Mouse (Mus musculus): ENCODE results near the gene Mlh3. TPM values are rescaled to one million over a fixed set of nuclear protein-coding genes. Genes with fewer than 3 reads are reported as not detected.

The Mlh3 gene
- 7.0 and 8.2 TPM in 2 replicates for polyA plus RNA-seq (2016; fragmentation: Nextera tagmentation; extraction: Ambion mirVana)

- peak; percentile 91 for DNase-seq (ENCODE audit: low spot score)
- Histone ChIP-seq H3K9me3 (replicated peaks) (no peaks in the 10 kb centered on the region), H3K27ac (peak within 1 kb of the TSS; percentile 93), H3K4me1 (peaks cover 25% of the 10 kb centered on the region), H3K4me3 (peak within 1 kb of the TSS; percentile 62), H3K36me3 (peaks cover 28% of the 10 kb centered on the region), H3K27me3 (ENCODE audit: low read depth, poor library complexity, severe bottlenecking) (no peaks in the 10 kb centered on the region)
- 2% methylated on average over 35 of the region's 35 CpGs for WGBS
Observed at GRCm38 (mm10) chr12:85270319-85270718, at the start of gene Mlh3. Mlh3 (minus strand) TSS chr12:85270599.

GRCm38 (mm10) chr12:85308651-85309050 is 38.3 kb upstream of the Mlh3 start:
- 81% methylated on average over 3 of the region's 3 CpGs for WGBS
- no peak overlapping the region for H3K27ac ChIP-seq
- no peak for DNase-seq (ENCODE audit: low spot score)
- peaks cover 99% of the 10 kb centered on the region for H3K36me3 ChIP-seq
- H3K27me3 ChIP-seq (ENCODE audit: low read depth, poor library complexity, severe bottlenecking), result no peaks in the 10 kb centered on the region
- no peaks in the 10 kb centered on the region for H3K9me3 ChIP-seq (replicated peaks)
- H3K4me3 ChIP-seq, result no peak overlapping the region
- H3K4me1 ChIP-seq, result 0 out of 2 replicates have a peak, but pooled peaks cover 3% of the 10 kb centered on the region

DNA sequence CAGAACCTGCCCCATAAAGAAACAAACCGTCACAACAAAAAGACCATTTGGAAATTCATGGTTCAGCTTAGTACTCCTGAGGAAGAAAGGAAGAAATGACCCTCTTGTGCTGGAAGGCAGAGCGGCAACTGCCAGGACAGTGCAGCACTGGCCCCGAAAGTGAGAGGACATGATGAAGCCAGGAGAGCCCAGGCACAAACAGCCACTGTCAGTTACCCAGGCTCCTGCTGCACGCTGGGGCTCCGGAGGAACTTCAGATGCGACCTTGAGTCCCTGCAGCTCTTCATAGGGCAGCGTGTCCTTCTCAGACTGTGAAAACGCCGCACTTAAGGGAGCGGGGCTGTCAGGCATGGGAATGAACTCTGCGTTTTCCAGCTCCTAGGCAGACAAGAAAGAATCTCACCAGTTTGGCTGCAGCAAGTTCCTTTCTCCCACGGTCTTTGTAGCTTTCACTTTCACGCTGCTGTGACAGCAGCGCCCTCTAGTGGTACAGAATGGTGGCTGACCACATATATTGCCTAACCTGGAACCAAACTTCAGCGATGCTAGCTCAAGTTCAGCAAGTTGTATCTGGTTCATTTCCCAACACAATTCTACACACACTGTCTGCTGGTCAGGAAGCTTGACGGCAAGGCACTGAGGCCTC is 35.0 kb upstream of the Mlh3 start:
- Histone ChIP-seq H3K27me3 (ENCODE audit: low read depth, poor library complexity, severe bottlenecking) (no peaks in the 10 kb centered on the region), H3K4me3 (no peak overlapping the region), H3K36me3 (peaks cover 99% of the 10 kb centered on the region), H3K4me1 (0 out of 2 replicates have a peak, but pooled peaks cover 3% of the 10 kb centered on the region), H3K27ac (no peak overlapping the region), H3K9me3 (replicated peaks) (no peaks in the 10 kb centered on the region)
- WGBS, result 51% methylated on average over 16 of the region's 16 CpGs
- DNase-seq (ENCODE audit: low spot score), result peak; percentile 90

- Histone ChIP-seq H3K27ac (no peak overlapping the region), H3K36me3 (peaks cover 99% of the 10 kb centered on the region), H3K4me3 (no peak overlapping the region), H3K9me3 (replicated peaks) (no peaks in the 10 kb centered on the region), H3K4me1 (0 out of 2 replicates have a peak, but pooled peaks cover 3% of the 10 kb centered on the region), H3K27me3 (ENCODE audit: low read depth, poor library complexity, severe bottlenecking) (no peaks in the 10 kb centered on the region)
- DNase-seq (ENCODE audit: low spot score), result no peak
- WGBS, result 74% methylated on average over 4 of the region's 4 CpGs
Observed at GRCm38 (mm10) chr12:85304725-85305124, 34.3 kb upstream of the Mlh3 start.

DNA sequence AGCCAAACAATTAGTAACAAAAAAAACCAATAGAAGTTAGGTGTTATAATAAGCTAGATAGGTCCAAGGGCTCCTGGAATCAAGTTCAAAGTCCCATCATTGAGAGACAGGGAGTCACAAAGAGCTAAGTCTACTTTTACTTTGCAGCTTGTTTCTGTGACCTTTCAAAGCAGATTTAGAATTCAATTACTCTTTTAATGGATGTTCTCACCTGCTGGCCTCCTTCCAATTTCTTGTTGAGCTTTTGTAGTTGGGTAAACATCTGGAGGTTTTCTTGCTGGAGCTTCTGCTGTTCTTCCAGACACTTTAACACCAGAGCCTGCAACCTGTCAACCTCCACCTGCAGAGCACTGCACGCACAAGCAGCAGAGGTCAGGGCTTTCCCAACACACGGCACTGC is 32.9 kb upstream of the Mlh3 start:
- Histone ChIP-seq H3K27me3 (ENCODE audit: low read depth, poor library complexity, severe bottlenecking) (no peaks in the 10 kb centered on the region), H3K9me3 (replicated peaks) (no peaks in the 10 kb centered on the region), H3K4me1 (peaks cover 16% of the 10 kb centered on the region), H3K27ac (no peak overlapping the region), H3K36me3 (peaks cover 90% of the 10 kb centered on the region), H3K4me3 (no peak overlapping the region)
- WGBS, result 61% methylated on average over 2 of the region's 2 CpGs
- no peak for DNase-seq (ENCODE audit: low spot score)

- H3K4me3 ChIP-seq, result no peak overlapping the region
- H3K27ac ChIP-seq, result no peak overlapping the region
- peaks cover 33% of the 10 kb centered on the region for H3K4me1 ChIP-seq
- no peak for DNase-seq (ENCODE audit: low spot score)
- WGBS, result 71% methylated on average over 1 of the region's 1 CpGs
- H3K36me3 ChIP-seq, result peaks cover 49% of the 10 kb centered on the region
- H3K27me3 ChIP-seq (ENCODE audit: low read depth, poor library complexity, severe bottlenecking), result no peaks in the 10 kb centered on the region
- H3K9me3 ChIP-seq (replicated peaks), result no peaks in the 10 kb centered on the region; the same call in 1 of the 2 replicates
Observed at GRCm38 (mm10) chr12:85298835-85299180, 28.4 kb upstream of the Mlh3 start.

DNA sequence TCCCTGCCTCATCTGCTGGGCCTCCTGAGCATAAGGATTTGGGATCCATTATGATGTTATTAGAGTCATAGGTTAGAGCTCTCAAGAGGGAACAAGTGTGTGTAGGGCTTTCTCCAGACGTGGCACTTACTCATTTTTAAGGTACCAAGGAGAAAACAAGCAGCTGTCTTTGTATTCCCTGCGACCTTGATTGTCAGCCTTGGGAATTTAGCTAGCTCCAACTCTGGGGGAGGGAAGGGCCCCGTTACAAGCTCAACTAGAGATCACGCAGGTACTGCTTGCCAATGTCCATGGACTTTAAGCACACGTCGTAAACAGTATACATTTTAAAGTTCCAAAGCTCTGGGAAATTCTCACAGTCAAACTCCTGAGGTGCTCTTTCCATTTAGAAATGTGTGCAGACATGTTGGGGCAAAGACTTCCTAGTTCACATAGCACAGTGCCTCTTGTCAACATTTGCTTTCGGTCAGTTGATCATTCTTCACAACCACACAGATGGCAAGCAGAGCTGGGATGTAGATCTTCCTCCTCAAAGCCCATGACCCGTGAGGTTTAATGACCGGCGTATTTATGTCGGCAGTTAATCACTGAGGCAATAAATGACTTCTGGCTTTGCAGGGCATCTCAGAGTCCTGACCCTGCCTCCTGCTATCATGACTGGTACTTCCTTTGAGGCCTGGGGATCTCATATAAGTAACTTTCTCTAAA is 27.9 kb upstream of the Mlh3 start:
- peak overlapping the region; percentile 43 for H3K27ac ChIP-seq
- 27% methylated on average over 11 of the region's 11 CpGs for WGBS

GRCm38 (mm10) chr12:85297345-85297997 is 27.1 kb upstream of the Mlh3 start:
- Histone ChIP-seq H3K4me3 (no peak overlapping the region), H3K4me1 (peaks cover 33% of the 10 kb centered on the region), H3K36me3 (peaks cover 36% of the 10 kb centered on the region), H3K27me3 (ENCODE audit: low read depth, poor library complexity, severe bottlenecking) (no peaks in the 10 kb centered on the region), H3K27ac (peak overlapping the region; percentile 43), H3K9me3 (replicated peaks) (no peaks in the 10 kb centered on the region; the same call in 1 of the 2 replicates)
- no peak for DNase-seq (ENCODE audit: low spot score)
- WGBS, result 66% methylated on average over 10 of the region's 10 CpGs

More for the DNA sequence above, 27.9 kb upstream of the Mlh3 start:
- peak; percentile 58 for DNase-seq (ENCODE audit: low spot score)
- H3K4me3 ChIP-seq, result no peak overlapping the region
- no peaks in the 10 kb centered on the region; the same call in 1 of the 2 replicates for H3K9me3 ChIP-seq (replicated peaks)
- H3K27me3 ChIP-seq (ENCODE audit: low read depth, poor library complexity, severe bottlenecking), result no peaks in the 10 kb centered on the region
- peaks cover 44% of the 10 kb centered on the region for H3K36me3 ChIP-seq
- peaks cover 33% of the 10 kb centered on the region for H3K4me1 ChIP-seq

- WGBS, result 88% methylated on average over 5 of the region's 5 CpGs
- H3K36me3 ChIP-seq, result peaks cover 30% of the 10 kb centered on the region
Observed at GRCm38 (mm10) chr12:85296915-85297314, 26.5 kb upstream of the Mlh3 start.

DNA sequence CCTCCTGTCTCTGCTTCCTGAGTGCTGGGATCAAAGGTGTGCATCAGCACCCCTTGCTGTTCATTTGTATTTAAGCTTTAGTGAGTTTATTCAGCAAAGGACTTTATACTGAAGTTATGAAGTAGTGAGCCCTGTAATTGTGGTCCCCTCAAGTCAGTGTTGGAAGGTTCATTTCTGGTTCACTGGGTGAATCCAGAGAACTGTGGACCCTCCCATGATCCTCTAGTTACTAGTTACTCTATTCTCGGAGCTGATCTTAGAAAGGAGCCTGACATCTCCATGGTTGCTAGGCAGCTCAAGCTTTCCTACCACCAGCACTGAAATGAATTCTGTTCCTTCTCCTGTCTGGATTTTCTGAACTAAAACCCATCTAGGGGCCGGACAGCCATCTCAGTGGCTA is 25.1 kb upstream of the Mlh3 start:
- WGBS, result 90% methylated on average over 2 of the region's 2 CpGs
- Histone ChIP-seq H3K27me3 (ENCODE audit: low read depth, poor library complexity, severe bottlenecking) (peaks cover 3% of the 10 kb centered on the region; the same call in 1 of the 2 replicates), H3K36me3 (peaks cover 16% of the 10 kb centered on the region), H3K9me3 (replicated peaks) (no peaks in the 10 kb centered on the region; the same call in 1 of the 2 replicates), H3K27ac (no peak overlapping the region), H3K4me1 (peaks cover 37% of the 10 kb centered on the region), H3K4me3 (no peak overlapping the region)
- DNase-seq (ENCODE audit: low spot score), result no peak

More at GRCm38 (mm10) chr12:85296915-85297314, 26.5 kb upstream of the Mlh3 start:
- Histone ChIP-seq H3K9me3 (replicated peaks) (no peaks in the 10 kb centered on the region; the same call in 1 of the 2 replicates), H3K27me3 (ENCODE audit: low read depth, poor library complexity, severe bottlenecking) (no peaks in the 10 kb centered on the region), H3K4me1 (peaks cover 33% of the 10 kb centered on the region), H3K4me3 (no peak overlapping the region), H3K27ac (0 out of 2 replicates have a peak overlapping the region, but pooled peaks have one; percentile 47)
- DNase-seq (ENCODE audit: low spot score), result no peak

DNA sequence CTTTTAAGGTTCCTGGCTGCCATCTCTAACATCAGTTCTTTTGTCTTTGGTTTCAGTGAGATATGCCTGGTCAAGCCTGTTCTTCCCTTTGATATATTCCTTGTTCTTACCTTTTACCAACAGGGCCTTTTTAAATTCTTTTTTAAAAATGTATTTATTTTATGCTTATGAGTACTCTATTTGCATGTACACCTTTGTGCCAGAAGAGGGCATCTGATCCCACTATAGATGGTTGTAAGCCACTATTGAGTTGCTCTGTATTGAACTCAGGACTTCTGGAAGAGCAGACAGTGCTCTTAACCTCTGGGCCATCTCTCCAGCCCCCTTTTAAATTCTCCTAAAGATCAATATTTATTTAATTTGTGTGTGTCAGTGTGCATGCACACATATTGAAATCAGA is 22.5 kb upstream of the Mlh3 start:
- Histone ChIP-seq H3K27me3 (ENCODE audit: low read depth, poor library complexity, severe bottlenecking) (peaks cover 21% of the 10 kb centered on the region), H3K27ac (no peak overlapping the region), H3K9me3 (replicated peaks) (no peaks in the 10 kb centered on the region; the same call in 1 of the 2 replicates), H3K36me3 (0 out of 2 replicates have a peak, but pooled peaks cover 3% of the 10 kb centered on the region), H3K4me3 (no peak overlapping the region), H3K4me1 (peaks cover 46% of the 10 kb centered on the region)
- no peak for DNase-seq (ENCODE audit: low spot score)

- peaks cover 41% of the 10 kb centered on the region for H3K4me1 ChIP-seq
- H3K27me3 ChIP-seq (ENCODE audit: low read depth, poor library complexity, severe bottlenecking), result peaks cover 21% of the 10 kb centered on the region
- H3K36me3 ChIP-seq, result 0 out of 2 replicates have a peak, but pooled peaks cover 3% of the 10 kb centered on the region
- no peak overlapping the region for H3K27ac ChIP-seq
- DNase-seq (ENCODE audit: low spot score), result no peak
- no peak overlapping the region for H3K4me3 ChIP-seq
- H3K9me3 ChIP-seq (replicated peaks), result no peaks in the 10 kb centered on the region; the same call in 1 of the 2 replicates
- WGBS, result 79% methylated on average over 6 of the region's 6 CpGs
Observed at GRCm38 (mm10) chr12:85292288-85292687, 21.9 kb upstream of the Mlh3 start.

GRCm38 (mm10) chr12:85291541-85291940 is 21.1 kb upstream of the Mlh3 start:
- 0 out of 2 replicates have a peak, but pooled peaks cover 3% of the 10 kb centered on the region for H3K36me3 ChIP-seq
- no peak for DNase-seq (ENCODE audit: low spot score)
- H3K27me3 ChIP-seq (ENCODE audit: low read depth, poor library complexity, severe bottlenecking), result peaks cover 21% of the 10 kb centered on the region
- no peak overlapping the region for H3K27ac ChIP-seq
- H3K4me3 ChIP-seq, result no peak overlapping the region
- no peaks in the 10 kb centered on the region; the same call in 1 of the 2 replicates for H3K9me3 ChIP-seq (replicated peaks)
- peaks cover 34% of the 10 kb centered on the region for H3K4me1 ChIP-seq
